Mouse (Mus musculus): ENCODE results near the gene Gm27029.
"Not testable (repeated sequence)": the region's sequence is repeated elsewhere in the genome, so short reads cannot be mapped to it uniquely, and the experiment has no call there.

Gene Gm27029

GRCm38 (mm10) chr11:101455627-101456026, 31.0 kb upstream of the Gm27029 start:
- DNase-seq (ENCODE audit: low read depth): no peak

- no peak for DNase-seq (ENCODE audit: low read depth)
Measured at GRCm38 (mm10) chr11:101454702-101455101, 30.1 kb upstream of the Gm27029 start.

- DNase-seq (ENCODE audit: low read depth): peak; percentile 31
Measured at GRCm38 (mm10) chr11:101452093-101452774, 27.6 kb upstream of the Gm27029 start.

- peak; percentile 31 for DNase-seq (ENCODE audit: low read depth)
Measured at GRCm38 (mm10) chr11:101451536-101451935, 26.9 kb upstream of the Gm27029 start.

GRCm38 (mm10) chr11:101450394-101450793, 25.8 kb upstream of the Gm27029 start:
- peak; percentile 82 for DNase-seq (ENCODE audit: low read depth)

DNA sequence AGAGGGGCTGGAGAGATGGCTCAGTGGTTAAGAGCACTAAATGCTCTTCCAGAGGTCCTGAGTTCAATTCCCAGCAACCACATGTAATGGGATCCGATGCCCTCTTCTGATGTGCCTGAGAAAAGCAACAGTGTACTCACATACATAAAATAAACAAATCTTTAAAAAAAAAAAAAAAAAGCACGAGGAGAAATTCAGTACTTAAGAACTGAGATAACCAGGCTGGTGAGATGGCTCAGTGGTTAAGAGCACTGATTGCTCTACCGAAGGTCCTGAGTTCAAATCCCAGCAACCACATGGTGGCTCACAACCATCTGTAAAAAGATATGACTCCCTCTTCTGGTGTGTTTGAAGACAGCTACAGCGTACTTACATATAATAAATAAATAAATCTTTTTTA, 25.0 kb upstream of the Gm27029 start:
- DNase-seq (ENCODE audit: low read depth): not testable (repeated sequence)

GRCm38 (mm10) chr11:101448899-101449298, 24.3 kb upstream of the Gm27029 start:
- DNase-seq (ENCODE audit: low read depth): peak; percentile 79

DNA sequence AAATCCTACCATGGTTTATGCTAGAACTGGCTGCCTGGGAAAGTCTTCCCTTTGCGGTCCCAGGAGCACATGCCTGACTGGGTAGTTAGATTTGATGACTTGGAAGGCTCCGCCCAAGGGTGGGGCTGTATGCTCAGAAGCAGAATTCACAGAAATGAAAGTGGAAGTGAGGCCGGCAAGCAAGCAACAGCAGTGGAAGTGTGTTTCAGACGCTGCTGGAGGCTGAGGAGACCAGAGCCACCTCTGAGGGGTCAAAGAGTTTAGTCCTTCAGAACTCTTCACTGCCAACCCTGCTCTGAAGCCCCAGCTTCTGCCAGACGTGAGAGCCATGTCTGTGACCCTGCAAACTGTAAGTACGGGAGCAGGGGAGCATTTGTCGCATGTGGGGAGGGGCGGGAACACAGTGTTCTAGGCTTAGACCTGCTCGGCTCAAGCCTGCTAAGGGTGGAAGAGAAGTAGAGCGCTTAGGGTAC, 23.7 kb upstream of the Gm27029 start, which contains the start of gene Ifi35:
TSS of gene Ifi35 (plus strand) at position 134 of the 473 bp plus-strand sequence.
- DNase-seq (ENCODE audit: low read depth): peak; percentile 94

GRCm38 (mm10) chr11:101447786-101448185, 23.2 kb upstream of the Gm27029 start:
- DNase-seq (ENCODE audit: low read depth): no peak

- DNase-seq (ENCODE audit: low read depth): not testable (repeated sequence)
Measured at GRCm38 (mm10) chr11:101446860-101447259, 22.3 kb upstream of the Gm27029 start.

DNA sequence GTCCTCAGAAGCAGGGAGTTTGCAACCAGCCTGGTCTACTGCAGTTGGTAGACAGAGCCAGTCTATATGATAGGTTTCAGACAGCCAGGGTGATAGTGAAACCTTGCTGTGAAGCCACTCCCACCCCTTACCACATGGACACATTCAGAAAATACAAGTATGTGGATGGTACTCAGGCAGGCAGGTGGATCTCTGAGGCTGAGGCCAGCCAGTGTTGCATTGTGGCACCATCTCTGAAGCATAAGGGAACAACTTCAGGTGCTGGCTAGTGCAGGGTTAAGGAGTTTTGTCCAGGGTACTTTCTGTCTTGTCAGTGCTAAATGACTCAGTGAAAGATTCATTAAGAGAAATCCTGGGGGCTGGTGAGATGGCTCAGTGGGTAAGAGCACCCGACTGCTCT, 21.7 kb upstream of the Gm27029 start:
- DNase-seq (ENCODE audit: low read depth): peak; percentile 59

DNA sequence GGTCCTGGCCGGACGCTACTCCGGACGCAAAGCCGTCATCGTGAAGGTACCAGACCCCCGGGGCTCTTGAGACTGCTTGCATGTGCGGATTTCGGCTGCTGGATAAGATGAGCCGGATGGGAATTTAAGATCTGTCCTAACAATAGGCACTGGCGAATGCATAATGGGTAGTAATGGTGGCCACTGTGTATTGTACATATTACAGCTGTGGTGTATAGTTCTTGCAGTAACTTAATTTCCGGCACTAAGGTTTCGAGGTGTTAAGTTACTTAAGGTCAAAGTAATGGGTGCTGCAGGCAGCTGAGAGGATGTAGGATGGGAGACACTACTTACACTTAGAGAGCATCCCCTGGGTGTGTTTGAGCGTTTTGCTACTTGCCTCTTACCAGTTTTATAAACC, 18.2 kb upstream of the Gm27029 start:
- DNase-seq (ENCODE audit: low read depth): peak; percentile 64

DNA sequence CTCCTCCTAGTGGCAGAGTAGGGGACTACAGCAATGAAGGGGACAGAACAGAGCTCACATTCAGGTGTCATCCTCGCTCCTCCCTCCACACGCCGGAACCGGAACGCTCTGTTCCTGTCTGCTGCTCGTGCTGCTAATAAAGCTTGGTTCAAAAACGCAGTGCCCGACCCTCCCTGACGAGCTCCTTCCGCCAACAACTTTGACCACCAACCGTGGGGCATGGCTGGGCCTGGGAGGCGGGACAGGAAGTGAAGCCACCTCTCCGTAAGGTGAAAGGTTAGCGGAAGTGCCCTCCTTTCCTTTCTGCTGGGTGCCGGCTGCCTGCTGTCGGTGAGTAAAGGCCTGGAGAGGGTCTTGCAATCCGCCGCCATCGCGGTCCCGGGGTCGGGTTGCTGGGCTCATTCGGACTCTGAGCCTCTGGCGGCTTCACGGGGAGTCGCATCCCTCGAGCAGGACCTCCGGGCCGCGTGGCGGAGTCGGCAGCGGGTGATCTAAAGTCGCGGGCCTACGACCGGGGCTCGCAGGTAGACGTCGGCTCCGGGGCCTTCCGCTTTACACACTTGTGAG, 17.6 kb upstream of the Gm27029 start, which contains the start of gene Rpl27:
TSS of gene Rpl27 (plus strand) at position 172 of the 567 bp plus-strand sequence.
- peak; percentile 100 for DNase-seq (ENCODE audit: low read depth)

DNA sequence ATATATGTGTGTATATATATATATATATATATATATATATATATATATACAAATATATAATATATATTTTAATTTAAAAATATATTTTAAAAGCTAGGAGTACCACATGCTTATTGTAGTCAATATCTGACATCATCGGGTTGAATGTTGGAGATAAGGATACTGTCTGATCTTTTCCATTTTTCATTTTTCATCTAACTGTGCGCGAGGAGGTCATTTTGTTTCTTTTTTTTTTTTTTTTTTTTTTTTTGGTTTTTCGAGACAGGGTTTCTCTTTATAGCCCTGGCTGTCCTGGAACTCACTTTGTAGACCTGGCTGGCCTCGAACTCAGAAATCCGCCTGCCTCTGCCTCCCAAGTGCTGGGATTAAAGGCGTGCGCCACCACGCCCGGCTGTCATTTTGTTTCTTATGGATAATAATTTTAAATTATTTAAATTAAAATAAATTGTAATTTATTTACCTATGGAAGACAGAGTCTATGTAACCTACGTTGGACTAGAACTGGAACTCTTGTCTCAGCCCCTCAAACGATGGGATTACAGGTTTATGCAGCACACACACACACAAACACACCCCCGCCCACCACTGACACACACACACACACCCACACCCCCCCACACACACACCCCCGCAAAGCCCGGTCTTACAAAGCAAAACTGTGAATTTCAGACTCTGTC, 17.0 kb upstream of the Gm27029 start:
- not testable (repeated sequence) for DNase-seq (ENCODE audit: low read depth)

- not testable (repeated sequence) for DNase-seq (ENCODE audit: low read depth)
Measured at GRCm38 (mm10) chr11:101438006-101438405, 13.4 kb upstream of the Gm27029 start.

- DNase-seq (ENCODE audit: low read depth): no peak
Measured at GRCm38 (mm10) chr11:101436916-101437315, 12.3 kb upstream of the Gm27029 start.

DNA sequence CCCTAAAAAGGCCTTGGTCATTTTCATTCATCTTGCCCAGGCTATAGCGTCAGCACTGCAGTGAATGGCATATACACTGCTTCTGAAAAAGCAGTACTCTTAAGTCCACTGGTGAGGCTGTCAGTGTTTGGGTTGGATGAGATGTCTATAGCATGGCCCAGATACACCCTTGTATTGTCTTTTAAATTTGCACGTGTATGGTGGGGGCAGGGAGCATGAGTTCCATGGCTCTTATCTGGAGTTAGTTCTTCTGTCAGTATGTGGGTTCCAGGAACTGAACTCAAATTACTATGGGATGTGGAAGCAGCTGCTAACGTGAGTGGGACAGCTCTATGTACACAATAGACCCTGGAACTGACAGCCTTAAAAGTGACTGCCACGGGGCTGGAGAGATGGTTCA, 11.2 kb upstream of the Gm27029 start:
- DNase-seq (ENCODE audit: low read depth): no peak

GRCm38 (mm10) chr11:101433396-101433795, 8.8 kb upstream of the Gm27029 start:
- no peak for DNase-seq (ENCODE audit: low read depth)

- no peak for DNase-seq (ENCODE audit: low read depth)
Measured at GRCm38 (mm10) chr11:101431327-101431726, 6.7 kb upstream of the Gm27029 start.

DNA sequence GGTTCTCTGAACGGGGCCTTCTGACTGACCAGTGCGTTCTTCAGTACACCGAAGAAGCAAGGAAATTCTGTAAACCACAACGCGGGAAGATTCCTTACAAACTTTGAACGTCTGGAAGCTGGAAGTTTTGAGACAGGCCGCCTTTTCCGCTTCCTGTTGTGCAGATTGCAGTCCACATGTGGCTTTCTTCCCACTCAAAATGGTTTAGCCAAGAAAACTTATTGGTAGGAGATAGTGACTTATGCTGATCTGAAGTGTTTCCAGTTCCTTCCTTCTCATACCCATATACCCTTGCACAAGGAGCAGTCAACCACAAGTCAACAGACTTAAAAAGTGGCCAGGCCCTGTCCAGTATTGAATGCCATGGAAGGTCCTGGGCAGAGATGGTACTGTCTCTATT, 1.6 kb upstream of the Gm27029 start:
- peak; percentile 63 for DNase-seq (ENCODE audit: low read depth)

DNA sequence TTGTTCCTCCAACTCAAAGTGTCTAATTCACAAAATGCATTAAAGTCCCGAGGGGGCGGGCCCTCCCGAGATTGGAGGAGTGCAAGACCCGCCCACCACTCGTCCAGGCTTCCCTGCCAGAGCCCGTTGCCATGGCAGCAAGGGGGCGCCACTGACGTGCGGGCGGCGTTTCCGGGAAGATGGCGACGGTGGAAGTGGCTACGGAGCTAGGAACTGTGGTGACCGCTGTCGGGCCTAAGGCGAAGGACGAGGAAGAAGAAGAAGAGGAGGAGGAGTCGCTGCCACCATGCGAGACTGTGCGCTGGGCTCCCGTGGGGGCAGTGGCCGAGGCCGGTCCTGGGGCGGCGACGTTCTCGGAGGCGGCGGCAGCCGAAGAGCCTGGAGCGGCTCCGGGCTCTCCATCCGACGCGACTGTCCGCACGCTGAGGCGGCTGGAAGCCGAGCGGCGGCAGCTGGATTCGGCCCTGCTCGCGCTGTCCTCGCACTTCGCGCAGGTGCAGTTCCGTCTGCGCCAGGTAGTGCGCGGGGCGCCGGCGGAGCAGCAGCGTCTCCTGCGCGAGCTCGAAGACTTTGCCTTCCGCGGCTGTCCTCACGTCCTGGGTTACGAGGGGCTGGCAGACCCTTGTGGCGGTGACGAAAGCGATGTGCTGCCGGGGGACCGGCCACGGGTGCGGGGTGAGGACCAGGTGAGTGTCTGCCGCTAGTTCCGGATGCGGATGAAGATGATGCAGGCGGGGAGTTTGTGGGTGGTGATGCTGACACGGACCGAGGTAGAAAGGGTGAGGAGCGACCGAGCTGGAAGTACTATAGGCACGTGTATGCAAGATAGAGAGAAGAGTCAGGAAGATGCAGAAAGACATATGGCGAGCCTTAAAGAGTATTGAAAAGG, 573 bp upstream of the Gm27029 start, which contains the start of the genes Rundc1 and Ptges3l:
TSS of gene Rundc1 (plus strand) at position 161 of the 889 bp plus-strand sequence.
TSS of gene Ptges3l (minus strand) at position 409 of the 889 bp plus-strand sequence.
- peak; percentile 96 for DNase-seq (ENCODE audit: low read depth)

- no peak for DNase-seq (ENCODE audit: low read depth)
Measured at GRCm38 (mm10) chr11:101420148-101420547, 4.4 kb downstream of the Gm27029 start.

Measured in 416B (cell line).